Mouse (Mus musculus): ENCODE data around the gene Calcrl. TPM values are rescaled to one million over a fixed set of nuclear protein-coding genes. Genes with fewer than 3 reads are reported as not detected.

The Calcrl gene
- polyA plus RNA-seq, 1 experiment from 2014 or later: 38.3 TPM

DNA sequence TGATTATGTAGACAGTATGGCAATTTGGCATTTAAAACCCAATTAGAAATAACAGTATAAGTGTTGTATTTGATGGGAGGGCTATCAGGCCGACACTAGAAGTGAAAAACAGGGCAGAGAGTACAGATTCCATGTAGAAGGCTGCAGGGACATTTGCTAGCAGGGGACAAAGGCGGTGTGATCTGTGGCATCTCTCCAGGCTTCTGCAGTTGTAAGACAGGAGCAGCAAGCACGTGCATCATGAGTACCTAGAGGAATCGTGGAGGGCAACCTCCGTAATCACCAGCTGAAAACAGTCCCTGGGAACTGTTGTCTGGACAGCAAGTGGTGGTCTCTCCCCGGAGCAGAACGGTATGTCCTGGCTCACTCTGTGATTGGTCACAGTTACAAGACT, 37.2 kb downstream of the Calcrl start:
- H3K27ac ChIP-seq: peak overlapping the region; percentile 24; the same call in 1 of the 2 replicates
- H3K36me3 ChIP-seq: no peaks in the 10 kb centered on the region
- 79% methylated on average over 7 of the region's 7 CpGs for WGBS
- H3K4me3 ChIP-seq (replicated peaks): no peak overlapping the region
- ATAC-seq (ENCODE audit: insufficient read depth, low FRiP score, low read depth): no peak
- H3K4me1 ChIP-seq: 0 out of 2 replicates have a peak, but pooled peaks cover 3% of the 10 kb centered on the region
- H3K9ac ChIP-seq: no peak overlapping the region
- no peaks in the 10 kb centered on the region for H3K9me3 ChIP-seq
- no peaks in the 10 kb centered on the region for H3K27me3 ChIP-seq (replicated peaks)
- H3K4me2 ChIP-seq: 0 out of 2 replicates have a peak overlapping the region, but pooled peaks have one; percentile 22

- no peak overlapping the region for H3K4me3 ChIP-seq (replicated peaks)
- H3K27ac ChIP-seq: peak overlapping the region; percentile 24; the same call in 1 of the 2 replicates
- no peaks in the 10 kb centered on the region for H3K36me3 ChIP-seq
- peak overlapping the region; percentile 22; the same call in 1 of the 2 replicates for H3K4me2 ChIP-seq
- H3K9me3 ChIP-seq: no peaks in the 10 kb centered on the region
- H3K4me1 ChIP-seq: 0 out of 2 replicates have a peak, but pooled peaks cover 3% of the 10 kb centered on the region
- H3K27me3 ChIP-seq (replicated peaks): no peaks in the 10 kb centered on the region
- WGBS: 65% methylated on average over 11 of the region's 11 CpGs
- no peak overlapping the region for H3K9ac ChIP-seq
- ATAC-seq (ENCODE audit: insufficient read depth, low FRiP score, low read depth): no peak
Observed at GRCm38 (mm10) chr2:84387394-84388022, 37.7 kb downstream of the Calcrl start.

GRCm38 (mm10) chr2:84386563-84387393, 38.4 kb downstream of the Calcrl start:
- Histone ChIP-seq H3K4me2 (peak overlapping the region; percentile 22; the same call in 1 of the 2 replicates), H3K9me3 (no peaks in the 10 kb centered on the region), H3K27me3 (replicated peaks) (no peaks in the 10 kb centered on the region), H3K4me3 (replicated peaks) (no peak overlapping the region), H3K36me3 (no peaks in the 10 kb centered on the region), H3K27ac (peak overlapping the region; percentile 65), H3K4me1 (0 out of 2 replicates have a peak, but pooled peaks cover 3% of the 10 kb centered on the region), H3K9ac (no peak overlapping the region)
- ATAC-seq (ENCODE audit: insufficient read depth, low FRiP score, low read depth): peak; percentile 35; the same call in 1 of the 2 replicates
- WGBS: 50% methylated on average over 18 of the region's 18 CpGs

DNA sequence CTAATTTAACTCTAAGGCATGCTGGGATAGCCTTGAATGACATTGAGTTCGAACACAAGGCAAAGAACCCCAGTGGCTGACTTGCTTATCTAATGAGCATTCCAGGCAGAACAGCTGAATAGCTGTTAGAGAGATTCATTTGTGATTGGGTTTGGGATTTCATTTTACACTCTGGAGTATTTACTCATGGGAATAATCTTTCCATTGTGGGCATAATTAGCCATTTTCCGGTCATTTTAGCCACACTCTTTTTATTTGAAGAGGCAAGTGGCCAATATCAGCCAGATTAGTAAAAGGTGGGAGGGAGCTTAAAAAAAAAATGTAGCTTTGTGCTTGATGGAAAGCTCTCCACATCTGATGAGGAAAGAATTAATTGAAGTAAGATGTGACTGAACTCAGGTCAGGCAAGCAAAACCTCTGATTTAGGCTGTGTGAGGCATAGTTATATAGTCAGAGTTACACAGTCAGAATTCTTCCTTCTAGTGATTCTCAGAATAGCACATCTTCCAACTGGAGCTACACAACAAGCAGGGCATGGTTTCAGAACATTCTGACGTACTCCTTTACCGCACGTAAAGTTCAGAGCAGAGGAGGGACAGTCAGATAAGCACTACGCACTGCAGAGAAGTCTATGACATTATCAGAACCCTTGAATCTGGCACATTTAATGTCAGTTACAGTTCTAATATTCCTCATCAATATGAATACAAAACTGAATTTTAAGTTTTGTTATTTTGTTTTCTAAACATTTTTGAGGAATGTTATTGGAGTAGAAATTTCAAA, 40.1 kb downstream of the Calcrl start:
- no peak overlapping the region for H3K4me3 ChIP-seq (replicated peaks)
- no peak overlapping the region for H3K27ac ChIP-seq
- H3K9ac ChIP-seq: no peak overlapping the region
- 76% methylated on average over 6 of the region's 6 CpGs for WGBS
- ATAC-seq (ENCODE audit: insufficient read depth, low FRiP score, low read depth): no peak
- H3K36me3 ChIP-seq: no peaks in the 10 kb centered on the region
- H3K4me2 ChIP-seq: no peak overlapping the region
- H3K4me1 ChIP-seq: 0 out of 2 replicates have a peak, but pooled peaks cover 3% of the 10 kb centered on the region
- H3K9me3 ChIP-seq: no peaks in the 10 kb centered on the region
- H3K27me3 ChIP-seq (replicated peaks): no peaks in the 10 kb centered on the region

GRCm38 (mm10) chr2:84383828-84384227, 41.4 kb downstream of the Calcrl start:
- H3K27me3 ChIP-seq (replicated peaks): no peaks in the 10 kb centered on the region
- H3K27ac ChIP-seq: no peak overlapping the region
- no peak for ATAC-seq (ENCODE audit: insufficient read depth, low FRiP score, low read depth)
- no peaks in the 10 kb centered on the region for H3K36me3 ChIP-seq
- H3K4me3 ChIP-seq (replicated peaks): no peak overlapping the region
- H3K4me2 ChIP-seq: no peak overlapping the region
- no peaks in the 10 kb centered on the region for H3K9me3 ChIP-seq
- whole genome bisulfite sequencing: 68% methylated on average over 4 of the region's 4 CpGs
- no peak overlapping the region for H3K9ac ChIP-seq
- 0 out of 2 replicates have a peak, but pooled peaks cover 3% of the 10 kb centered on the region for H3K4me1 ChIP-seq

GRCm38 (mm10) chr2:84382556-84382955, 42.7 kb downstream of the Calcrl start:
- Histone ChIP-seq H3K4me3 (replicated peaks) (no peak overlapping the region), H3K4me1 (no peaks in the 10 kb centered on the region), H3K27me3 (replicated peaks) (no peaks in the 10 kb centered on the region), H3K9me3 (no peaks in the 10 kb centered on the region), H3K9ac (no peak overlapping the region), H3K4me2 (no peak overlapping the region), H3K27ac (no peak overlapping the region), H3K36me3 (no peaks in the 10 kb centered on the region)
- no peak for ATAC-seq (ENCODE audit: insufficient read depth, low FRiP score, low read depth)

- H3K9ac ChIP-seq: no peak overlapping the region
- H3K27ac ChIP-seq: no peak overlapping the region
- WGBS: 80% methylated on average over 5 of the region's 5 CpGs
- ATAC-seq (ENCODE audit: insufficient read depth, low FRiP score, low read depth): no peak
- H3K4me1 ChIP-seq: no peaks in the 10 kb centered on the region
- H3K4me3 ChIP-seq (replicated peaks): no peak overlapping the region
- H3K9me3 ChIP-seq: no peaks in the 10 kb centered on the region
- no peak overlapping the region for H3K4me2 ChIP-seq
- H3K36me3 ChIP-seq: no peaks in the 10 kb centered on the region
- H3K27me3 ChIP-seq (replicated peaks): no peaks in the 10 kb centered on the region
Observed at GRCm38 (mm10) chr2:84381997-84382396, 43.2 kb downstream of the Calcrl start.

DNA sequence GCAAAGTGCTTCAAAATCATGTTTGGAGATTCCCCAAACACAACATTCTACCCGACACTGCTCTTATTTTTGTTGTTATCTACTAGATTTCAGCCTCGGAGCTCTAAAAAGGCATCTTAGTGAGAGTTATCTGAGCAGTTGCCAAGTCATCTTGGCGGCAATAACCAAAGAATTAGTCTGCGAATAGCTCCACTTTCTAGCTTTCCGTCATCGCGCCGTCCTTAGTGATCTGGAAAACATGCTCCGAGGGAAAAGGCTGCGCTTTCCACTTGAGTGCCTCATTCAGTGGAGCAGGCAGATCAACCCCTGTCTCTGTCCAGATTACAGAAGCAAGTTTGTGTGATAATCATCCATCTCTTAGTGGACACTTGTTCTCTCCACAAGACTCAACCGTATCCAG, 44.4 kb downstream of the Calcrl start:
- Histone ChIP-seq H3K27me3 (replicated peaks) (no peaks in the 10 kb centered on the region), H3K9ac (no peak overlapping the region), H3K27ac (no peak overlapping the region), H3K4me1 (no peaks in the 10 kb centered on the region), H3K4me2 (no peak overlapping the region), H3K9me3 (no peaks in the 10 kb centered on the region), H3K36me3 (no peaks in the 10 kb centered on the region), H3K4me3 (replicated peaks) (no peak overlapping the region)
- ATAC-seq (ENCODE audit: insufficient read depth, low FRiP score, low read depth): no peak
- WGBS: 76% methylated on average over 11 of the region's 11 CpGs

DNA sequence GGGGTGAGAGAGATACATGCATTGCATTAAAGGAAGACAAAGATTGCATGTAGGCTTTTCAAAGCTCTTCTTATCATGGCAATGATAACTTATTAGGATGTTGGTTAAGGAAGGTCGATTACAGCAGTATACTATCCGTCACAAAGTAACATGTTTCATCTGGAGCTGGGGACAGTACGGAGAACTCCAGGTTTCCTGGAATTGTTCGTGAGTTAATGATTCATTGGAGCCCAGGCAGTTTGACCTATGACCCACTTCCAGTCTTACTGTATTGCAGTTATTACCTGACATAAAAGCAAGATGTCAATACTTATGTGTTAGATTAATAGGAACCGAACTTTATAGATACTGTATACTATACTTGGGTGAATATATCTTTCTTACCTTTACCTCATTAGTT, 46.5 kb downstream of the Calcrl start:
- 57% methylated on average over 5 of the region's 5 CpGs for WGBS
- H3K4me3 ChIP-seq (replicated peaks): no peak overlapping the region
- H3K36me3 ChIP-seq: no peaks in the 10 kb centered on the region
- no peak overlapping the region for H3K4me2 ChIP-seq
- no peak overlapping the region for H3K27ac ChIP-seq
- no peak overlapping the region for H3K9ac ChIP-seq
- ATAC-seq (ENCODE audit: insufficient read depth, low FRiP score, low read depth): no peak; the same call in 1 of the 2 replicates
- H3K9me3 ChIP-seq: no peaks in the 10 kb centered on the region
- no peaks in the 10 kb centered on the region for H3K4me1 ChIP-seq
- no peaks in the 10 kb centered on the region for H3K27me3 ChIP-seq (replicated peaks)

GRCm38 (mm10) chr2:84369256-84369655, 56.0 kb downstream of the Calcrl start:
- no peak overlapping the region for H3K4me3 ChIP-seq (replicated peaks)
- no peaks in the 10 kb centered on the region for H3K4me1 ChIP-seq
- no peak overlapping the region for H3K9ac ChIP-seq
- H3K27me3 ChIP-seq (replicated peaks): no peaks in the 10 kb centered on the region
- H3K9me3 ChIP-seq: no peaks in the 10 kb centered on the region
- 44% methylated on average over 5 of the region's 5 CpGs for WGBS
- H3K27ac ChIP-seq: no peak overlapping the region
- no peak overlapping the region for H3K4me2 ChIP-seq
- peak; percentile 60 for ATAC-seq (ENCODE audit: insufficient read depth, low FRiP score, low read depth)
- 0 out of 2 replicates have a peak, but pooled peaks cover 5% of the 10 kb centered on the region for H3K36me3 ChIP-seq

DNA sequence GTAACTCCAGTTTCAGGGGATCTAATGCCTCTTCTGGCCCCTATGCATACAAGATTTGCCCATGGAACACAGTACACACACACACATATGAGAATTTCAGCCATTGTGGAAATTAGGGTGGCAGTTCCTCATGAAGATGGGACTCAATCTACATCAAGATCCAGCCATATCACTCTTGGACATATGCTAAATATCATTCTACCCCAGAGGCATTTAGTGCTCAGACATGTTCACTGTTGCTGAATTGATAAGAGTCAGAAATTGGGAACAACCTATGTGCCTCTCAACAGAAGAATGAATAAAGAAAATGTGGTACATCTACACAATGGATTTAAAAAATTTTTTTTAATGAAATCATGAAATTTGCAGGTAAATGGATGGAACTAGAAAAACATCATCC, 58.5 kb downstream of the Calcrl start:
- ATAC-seq (ENCODE audit: insufficient read depth, low FRiP score, low read depth): no peak
- no peak overlapping the region for H3K27ac ChIP-seq

More for the DNA sequence above, 58.5 kb downstream of the Calcrl start:
- H3K9ac ChIP-seq: no peak overlapping the region
- no peaks in the 10 kb centered on the region for H3K27me3 ChIP-seq (replicated peaks)
- no peak overlapping the region for H3K4me2 ChIP-seq
- no peak overlapping the region for H3K4me3 ChIP-seq (replicated peaks)
- no peaks in the 10 kb centered on the region for H3K4me1 ChIP-seq
- no peaks in the 10 kb centered on the region for H3K36me3 ChIP-seq
- H3K9me3 ChIP-seq: no peaks in the 10 kb centered on the region

All from stomach, embryonic 15.5 days (tissue).